Mouse (Mus musculus) kidney, adult 2 months (tissue): ENCODE measurements around the gene Scin.

Source experiments
- CTCF ChIP-seq: fragments of 200-500 bp; conservative IDR thresholded peaks from 2 replicates; pipeline ENCODE4 v1.5.1; 2011; ENCODE audit warnings: low read depth, mild to moderate bottlenecking, control low read depth, low read length, moderate library complexity, mixed read lengths; ENCODE audit not compliant: insufficient read depth, insufficient read length
- POLR2A ChIP-seq: fragments of 200-500 bp; IDR thresholded peaks from one replicate; pipeline ENCODE4 v1.6.1; 2011; ENCODE audit warnings: low read depth, low read length, control low read depth

DNA sequence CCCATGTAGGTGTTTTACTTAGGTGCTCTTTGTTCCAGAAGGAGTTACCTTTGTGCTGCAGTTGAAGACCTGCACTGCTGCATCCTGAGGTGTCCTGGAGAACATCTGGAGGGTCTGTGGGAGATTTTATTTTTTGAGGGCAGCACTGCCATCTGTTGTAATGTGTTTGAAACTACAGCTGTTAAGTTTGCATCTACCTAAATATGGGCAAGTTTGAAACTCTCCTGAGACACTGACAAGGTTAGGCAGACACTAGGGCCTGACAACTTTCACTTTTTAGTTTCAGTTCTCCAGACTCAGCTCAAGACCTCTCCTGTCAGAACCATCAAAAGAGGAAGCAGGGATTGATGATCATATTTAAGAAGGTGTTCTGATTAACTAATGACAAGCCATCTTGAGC is 94.0 kb downstream of the Scin start:
- TF ChIP-seq CTCF: peak; percentile 36
- TF ChIP-seq POLR2A: no peak
